Mouse (Mus musculus) lung, postnatal 0 days (tissue): ENCODE results near the gene Tmem246.

ENCODE experiments used
- CTCF ChIP-seq: IDR thresholded peaks from 2 replicates; pipeline ENCODE4 v1.5.1; 2016; ENCODE audit warnings: antibody characterized with exemption, mild to moderate bottlenecking
- EP300 ChIP-seq: IDR thresholded peaks from 2 replicates; pipeline ENCODE4 v1.6.1; 2016; ENCODE audit warnings: antibody characterized with exemption, mild to moderate bottlenecking, control low read depth

GRCm38 (mm10) chr4:49637821-49638220 is 40.1 kb upstream of the Tmem246 start:
- TF ChIP-seq CTCF (no peak), EP300 (no peak)
